Mouse (Mus musculus): ENCODE results near the gene Tmem233. TPM values are rescaled to one million over a fixed set of nuclear protein-coding genes. Genes with fewer than 3 reads are reported as not detected.

Tmem233 gene
- polyA plus RNA-seq, 1 experiment from 2014 or later, result not detected

- WGBS, result 87% methylated on average over 5 of the region's 5 CpGs
- H3K9me3 ChIP-seq, result no peaks in the 10 kb centered on the region
- H3K4me1 ChIP-seq, result no peaks in the 10 kb centered on the region
- no peak overlapping the region for H3K4me3 ChIP-seq
- H3K27ac ChIP-seq, result no peak overlapping the region
- H3K27me3 ChIP-seq (replicated peaks), result no peaks in the 10 kb centered on the region
- H3K36me3 ChIP-seq (replicated peaks), result no peaks in the 10 kb centered on the region
- H3K4me2 ChIP-seq, result no peak overlapping the region
- H3K9ac ChIP-seq, result no peak overlapping the region
- no peak for ATAC-seq (replicated peaks)
Observed at GRCm38 (mm10) chr5:116052171-116052570, 30.9 kb downstream of the Tmem233 start.

GRCm38 (mm10) chr5:116049821-116050220, 33.2 kb downstream of the Tmem233 start:
- no peak for ATAC-seq (replicated peaks)
- Histone ChIP-seq H3K4me2 (no peak overlapping the region), H3K27me3 (replicated peaks) (no peaks in the 10 kb centered on the region), H3K9me3 (no peaks in the 10 kb centered on the region), H3K36me3 (replicated peaks) (no peaks in the 10 kb centered on the region), H3K4me3 (no peak overlapping the region), H3K4me1 (no peaks in the 10 kb centered on the region), H3K9ac (no peak overlapping the region), H3K27ac (no peak overlapping the region)
- 78% methylated on average over 4 of the region's 4 CpGs for WGBS

GRCm38 (mm10) chr5:116048321-116048720, 34.7 kb downstream of the Tmem233 start:
- 96% methylated on average over 3 of the region's 3 CpGs for WGBS
- no peaks in the 10 kb centered on the region for H3K27me3 ChIP-seq (replicated peaks)
- H3K36me3 ChIP-seq (replicated peaks), result no peaks in the 10 kb centered on the region
- no peak for ATAC-seq (replicated peaks)
- H3K4me1 ChIP-seq, result no peaks in the 10 kb centered on the region
- H3K4me3 ChIP-seq, result no peak overlapping the region
- no peak overlapping the region for H3K4me2 ChIP-seq
- no peak overlapping the region for H3K9ac ChIP-seq
- no peak overlapping the region for H3K27ac ChIP-seq
- no peaks in the 10 kb centered on the region for H3K9me3 ChIP-seq

- Histone ChIP-seq H3K9ac (no peak overlapping the region), H3K36me3 (replicated peaks) (no peaks in the 10 kb centered on the region), H3K27me3 (replicated peaks) (no peaks in the 10 kb centered on the region), H3K4me3 (no peak overlapping the region), H3K4me1 (no peaks in the 10 kb centered on the region), H3K27ac (no peak overlapping the region), H3K4me2 (no peak overlapping the region), H3K9me3 (no peaks in the 10 kb centered on the region)
- no peak for ATAC-seq (replicated peaks)
- 88% methylated on average over 4 of the region's 4 CpGs for WGBS
Observed at GRCm38 (mm10) chr5:116046246-116046645, 36.8 kb downstream of the Tmem233 start.

GRCm38 (mm10) chr5:116045581-116045980, 37.5 kb downstream of the Tmem233 start:
- WGBS, result 86% methylated on average over 8 of the region's 8 CpGs
- no peak for ATAC-seq (replicated peaks)
- Histone ChIP-seq H3K27me3 (replicated peaks) (no peaks in the 10 kb centered on the region), H3K4me1 (no peaks in the 10 kb centered on the region), H3K9ac (no peak overlapping the region), H3K4me3 (no peak overlapping the region), H3K9me3 (no peaks in the 10 kb centered on the region), H3K36me3 (replicated peaks) (no peaks in the 10 kb centered on the region), H3K4me2 (no peak overlapping the region), H3K27ac (no peak overlapping the region)

GRCm38 (mm10) chr5:116042241-116042640, 40.8 kb downstream of the Tmem233 start:
- Histone ChIP-seq H3K27ac (no peak overlapping the region), H3K9me3 (no peaks in the 10 kb centered on the region), H3K36me3 (replicated peaks) (no peaks in the 10 kb centered on the region), H3K4me2 (no peak overlapping the region), H3K4me1 (no peaks in the 10 kb centered on the region), H3K4me3 (no peak overlapping the region), H3K27me3 (replicated peaks) (no peaks in the 10 kb centered on the region), H3K9ac (no peak overlapping the region)
- 31% methylated on average over 7 of the region's 7 CpGs for WGBS
- no peak for ATAC-seq (replicated peaks)

- no peaks in the 10 kb centered on the region for H3K36me3 ChIP-seq (replicated peaks)
- H3K27ac ChIP-seq, result no peak overlapping the region
- H3K4me2 ChIP-seq, result no peak overlapping the region
- ATAC-seq (replicated peaks), result no peak
- H3K9me3 ChIP-seq, result no peaks in the 10 kb centered on the region
- 0 out of 2 replicates have a peak, but pooled peaks cover 3% of the 10 kb centered on the region for H3K4me1 ChIP-seq
- no peak overlapping the region for H3K9ac ChIP-seq
- WGBS, result 36% methylated on average over 11 of the region's 11 CpGs
- no peaks in the 10 kb centered on the region for H3K27me3 ChIP-seq (replicated peaks)
- H3K4me3 ChIP-seq, result no peak overlapping the region
Observed at GRCm38 (mm10) chr5:116039706-116040105, 43.3 kb downstream of the Tmem233 start.

- Histone ChIP-seq H3K4me2 (no peak overlapping the region), H3K9ac (no peak overlapping the region), H3K27ac (no peak overlapping the region), H3K36me3 (replicated peaks) (no peaks in the 10 kb centered on the region), H3K27me3 (replicated peaks) (no peaks in the 10 kb centered on the region), H3K4me1 (0 out of 2 replicates have a peak, but pooled peaks cover 3% of the 10 kb centered on the region), H3K9me3 (no peaks in the 10 kb centered on the region), H3K4me3 (no peak overlapping the region)
- 59% methylated on average over 11 of the region's 12 CpGs for WGBS
- ATAC-seq (replicated peaks), result no peak
Observed at GRCm38 (mm10) chr5:116037731-116038130, 45.3 kb downstream of the Tmem233 start.

- H3K27me3 ChIP-seq (replicated peaks), result no peaks in the 10 kb centered on the region
- H3K9ac ChIP-seq, result no peak overlapping the region
- H3K4me3 ChIP-seq, result no peak overlapping the region
- H3K27ac ChIP-seq, result no peak overlapping the region
- no peaks in the 10 kb centered on the region for H3K9me3 ChIP-seq
- no peak overlapping the region for H3K4me2 ChIP-seq
- WGBS, result 51% methylated on average over 16 of the region's 16 CpGs
- no peaks in the 10 kb centered on the region for H3K36me3 ChIP-seq (replicated peaks)
- ATAC-seq (replicated peaks), result no peak
- 0 out of 2 replicates have a peak, but pooled peaks cover 3% of the 10 kb centered on the region for H3K4me1 ChIP-seq
Observed at GRCm38 (mm10) chr5:116036465-116036864, 46.6 kb downstream of the Tmem233 start.

GRCm38 (mm10) chr5:116031190-116031577, 51.9 kb downstream of the Tmem233 start:
- H3K27ac ChIP-seq, result no peak overlapping the region

GRCm38 (mm10) chr5:116030566-116031189, 52.4 kb downstream of the Tmem233 start:
- Histone ChIP-seq H3K9me3 (no peaks in the 10 kb centered on the region), H3K36me3 (replicated peaks) (no peaks in the 10 kb centered on the region), H3K4me1 (peaks cover 7% of the 10 kb centered on the region; the same call in 1 of the 2 replicates), H3K27me3 (replicated peaks) (0 out of 2 replicates have a peak, but pooled peaks cover 7% of the 10 kb centered on the region), H3K9ac (peak overlapping the region; percentile 15; the same call in 1 of the 2 replicates), H3K27ac (no peak overlapping the region), H3K4me2 (peak overlapping the region; percentile 46), H3K4me3 (peak overlapping the region; percentile 8)
- peak; percentile 54; the same call in 1 of the 2 replicates for ATAC-seq (replicated peaks)
- WGBS, result 4% methylated on average over 19 of the region's 19 CpGs

More at GRCm38 (mm10) chr5:116031190-116031577, 51.9 kb downstream of the Tmem233 start:
- WGBS, result 4% methylated on average over 14 of the region's 14 CpGs
- 0 out of 2 replicates have a peak, but pooled peaks have one; percentile 27 for ATAC-seq (replicated peaks)
- peak overlapping the region; percentile 15; the same call in 1 of the 2 replicates for H3K9ac ChIP-seq
- peak overlapping the region; percentile 8 for H3K4me3 ChIP-seq
- H3K9me3 ChIP-seq, result no peaks in the 10 kb centered on the region
- no peaks in the 10 kb centered on the region for H3K36me3 ChIP-seq (replicated peaks)
- H3K27me3 ChIP-seq (replicated peaks), result 0 out of 2 replicates have a peak, but pooled peaks cover 7% of the 10 kb centered on the region
- peaks cover 7% of the 10 kb centered on the region; the same call in 1 of the 2 replicates for H3K4me1 ChIP-seq
- H3K4me2 ChIP-seq, result peak overlapping the region; percentile 46

GRCm38 (mm10) chr5:116029071-116029470, 54.0 kb downstream of the Tmem233 start:
- 77% methylated on average over 7 of the region's 7 CpGs for WGBS
- Histone ChIP-seq H3K27ac (no peak overlapping the region), H3K4me2 (no peak overlapping the region), H3K9ac (no peak overlapping the region), H3K9me3 (no peaks in the 10 kb centered on the region), H3K4me1 (peaks cover 7% of the 10 kb centered on the region; the same call in 1 of the 2 replicates), H3K36me3 (replicated peaks) (no peaks in the 10 kb centered on the region), H3K27me3 (replicated peaks) (0 out of 2 replicates have a peak, but pooled peaks cover 7% of the 10 kb centered on the region), H3K4me3 (no peak overlapping the region)
- ATAC-seq (replicated peaks), result no peak

GRCm38 (mm10) chr5:116026561-116026960, 56.5 kb downstream of the Tmem233 start:
- H3K27me3 ChIP-seq (replicated peaks), result 0 out of 2 replicates have a peak, but pooled peaks cover 7% of the 10 kb centered on the region
- no peaks in the 10 kb centered on the region for H3K36me3 ChIP-seq (replicated peaks)
- no peak overlapping the region for H3K27ac ChIP-seq
- no peak overlapping the region for H3K9ac ChIP-seq
- peaks cover 26% of the 10 kb centered on the region for H3K4me1 ChIP-seq
- 92% methylated on average over 14 of the region's 14 CpGs for WGBS
- H3K4me2 ChIP-seq, result no peak overlapping the region
- no peak for ATAC-seq (replicated peaks)
- H3K4me3 ChIP-seq, result no peak overlapping the region
- H3K9me3 ChIP-seq, result no peaks in the 10 kb centered on the region
